Mouse (Mus musculus) MEL (cell line): ENCODE measurements at regions not wholly inside any gene's neighbourhood (a gene's known extent, or its start where the extent isn't known, plus 50 kb on each side); places are given as distances from the start of the nearest gene placed in this dataset.

Experiments
- DNase-seq: peaks from one replicate; pipeline ENCODE4 v3.0.0; 2011; ENCODE audit warnings: low read depth, low spot score
- H3K27ac ChIP-seq: 2 replicates; pipeline ENCODE4 v1.5.1; 2012; ENCODE audit warnings: low read depth, mild to moderate bottlenecking, control low read depth, low read length, moderate library complexity; ENCODE audit not compliant: control insufficient read depth
- H3K27me3 ChIP-seq, 2 experiments: fragments of 150-350 bp in 1 of 2; sonication (generic) in 1 of 2; 2 replicates each; pipeline ENCODE4 v1.6.1; 2012; ENCODE audit warnings: low read length in 2 of 2, mild to moderate bottlenecking in 2 of 2, improper control_type of control experiment in 1 of 2, moderate library complexity in 1 of 2; ENCODE audit not compliant: insufficient read depth in 2 of 2, control insufficient read depth in 1 of 2
- H3K36me3 ChIP-seq, 2 experiments: 2 replicates each; pipeline ENCODE4 v1.6.1; 2012 to 2014; ENCODE audit warnings: low read length in 2 of 2, improper control_type of control experiment in 1 of 2, inconsistent platforms in 1 of 2, mild to moderate bottlenecking in 1 of 2; ENCODE audit not compliant: insufficient read depth in 2 of 2, control insufficient read depth in 1 of 2
- H3K4me1 ChIP-seq, 2 experiments: fragments of 150-350 bp in 1 of 2; sonication (generic) in 1 of 2; 2 replicates each; pipeline ENCODE4 v1.6.1; 2012; ENCODE audit warnings: low read length in 2 of 2, improper control_type of control experiment in 1 of 2, mild to moderate bottlenecking in 1 of 2; ENCODE audit not compliant: insufficient read depth in 2 of 2, control insufficient read depth in 1 of 2
- H3K4me3 ChIP-seq, 2 experiments: fragments of 150-350 bp in 1 of 2; sonication (generic) in 1 of 2; 2 replicates each; pipeline ENCODE4 v1.5.1; 2012; ENCODE audit warnings: low read depth in 2 of 2, low read length in 2 of 2, mild to moderate bottlenecking in 2 of 2, moderate library complexity in 2 of 2, control low read depth in 1 of 2, improper control_type of control experiment in 1 of 2; ENCODE audit not compliant: control insufficient read depth in 1 of 2, insufficient read depth in 1 of 2
- H3K79me2 ChIP-seq: 2 replicates; pipeline ENCODE4 v1.6.1; 2012; ENCODE audit warnings: mild to moderate bottlenecking, low read length, moderate library complexity; ENCODE audit not compliant: control insufficient read depth, poor library complexity, insufficient read depth
- H3K9ac ChIP-seq: 2 replicates; pipeline ENCODE4 v1.6.1; 2012; ENCODE audit warnings: low read depth, mild to moderate bottlenecking, control low read depth, low read length, moderate library complexity; ENCODE audit not compliant: control insufficient read depth, poor library complexity, severe bottlenecking
- H3K9me3 ChIP-seq: fragments of 150-350 bp; sonication (generic); replicated peaks from 2 replicates; pipeline ENCODE4 v1.6.1; 2012; ENCODE audit warnings: mild to moderate bottlenecking, low read length, improper control_type of control experiment, moderate library complexity; ENCODE audit not compliant: insufficient read depth
- BHLHE40 ChIP-seq: IDR thresholded peaks from 2 replicates; pipeline ENCODE4 v1.6.1; 2012; ENCODE audit warnings: low read depth, mild to moderate bottlenecking, inconsistent platforms, low read length, improper control_type of control experiment, borderline replicate concordance
- CHD1 ChIP-seq: IDR thresholded peaks from 2 replicates; pipeline ENCODE4 v1.6.1; 2012; ENCODE audit warnings: low read depth, mild to moderate bottlenecking, inconsistent platforms, low read length, improper control_type of control experiment
- CTCF ChIP-seq, 3 experiments: IDR thresholded peaks in 2 of 3; conservative IDR thresholded peaks in 1 of 3; 2 replicates each; pipeline ENCODE4 v1.5.1; 2011 to 2012; ENCODE audit warnings: low read length in 3 of 3, low read depth in 2 of 3, mild to moderate bottlenecking in 2 of 3, improper control_type of control experiment in 1 of 3, inconsistent platforms in 1 of 3, mixed read lengths in 1 of 3, moderate library complexity in 1 of 3; ENCODE audit not compliant: control insufficient read depth in 1 of 3, insufficient read depth in 1 of 3, poor library complexity in 1 of 3, severe bottlenecking in 1 of 3
- E2F4 ChIP-seq: IDR thresholded peaks from 2 replicates; pipeline ENCODE4 v1.6.1; 2011; ENCODE audit warnings: low read depth, low read length, improper control_type of control experiment, borderline replicate concordance
- ETS1 ChIP-seq: IDR thresholded peaks from 2 replicates; pipeline ENCODE4 v1.6.1; 2012; ENCODE audit warnings: low read depth, mild to moderate bottlenecking, inconsistent platforms, low read length, improper control_type of control experiment, moderate library complexity
- GABPA ChIP-seq: IDR thresholded peaks from 2 replicates; pipeline ENCODE4 v1.6.1; 2012; ENCODE audit warnings: low read depth, mild to moderate bottlenecking, inconsistent platforms, low read length, improper control_type of control experiment, moderate library complexity
- JUND ChIP-seq: IDR thresholded peaks from 2 replicates; pipeline ENCODE4 v1.6.1; 2011; ENCODE audit warnings: low read depth, mild to moderate bottlenecking, improper control_type of control experiment, low read length
- MAX ChIP-seq: IDR thresholded peaks from 2 replicates; pipeline ENCODE4 v1.6.1; 2011; ENCODE audit warnings: low read length, improper control_type of control experiment
- NELFE ChIP-seq: IDR thresholded peaks from 2 replicates; pipeline ENCODE4 v1.6.1; 2011; ENCODE audit warnings: low read depth, low read length, improper control_type of control experiment
- POLR2A ChIP-seq, 2 experiments: IDR thresholded peaks; 2 replicates each; pipeline ENCODE4 v1.6.1; 2011 to 2012; ENCODE audit warnings: low read length in 2 of 2, mild to moderate bottlenecking in 2 of 2, control low read depth in 1 of 2, improper control_type of control experiment in 1 of 2, low read depth in 1 of 2, moderate library complexity in 1 of 2; ENCODE audit not compliant: control insufficient read depth in 1 of 2, insufficient read depth in 1 of 2, poor library complexity in 1 of 2
- RAD21 ChIP-seq: IDR thresholded peaks from 2 replicates; pipeline ENCODE4 v1.6.1; 2011; ENCODE audit warnings: mild to moderate bottlenecking, low read depth, low read length, improper control_type of control experiment
- SMC3 ChIP-seq: IDR thresholded peaks from 2 replicates; pipeline ENCODE4 v1.6.1; 2011; ENCODE audit warnings: low read depth, low read length, improper control_type of control experiment
- UBTF ChIP-seq: IDR thresholded peaks from 2 replicates; pipeline ENCODE4 v1.6.1; 2012; ENCODE audit warnings: low read depth, mild to moderate bottlenecking, inconsistent platforms, low read length, improper control_type of control experiment, moderate library complexity, borderline replicate concordance; ENCODE audit not compliant: insufficient read depth
- USF2 ChIP-seq, 2 experiments: IDR thresholded peaks; 2 replicates each; pipeline ENCODE4 v1.6.1; 2011 to 2012; ENCODE audit warnings: improper control_type of control experiment in 2 of 2, low read length in 2 of 2, borderline replicate concordance in 1 of 2, inconsistent platforms in 1 of 2, low read depth in 1 of 2, mild to moderate bottlenecking in 1 of 2; ENCODE audit not compliant: insufficient read depth in 1 of 2
- ZC3H11A ChIP-seq: IDR thresholded peaks from 2 replicates; pipeline ENCODE4 v1.6.1; 2012; ENCODE audit warnings: low read depth, mild to moderate bottlenecking, inconsistent platforms, low read length, improper control_type of control experiment
- ZKSCAN1 ChIP-seq: IDR thresholded peaks from 2 replicates; pipeline ENCODE4 v1.6.1; 2012; ENCODE audit warnings: low read depth, mild to moderate bottlenecking, inconsistent platforms, low read length, improper control_type of control experiment, moderate library complexity
- ZMIZ1 ChIP-seq: IDR thresholded peaks from 2 replicates; pipeline ENCODE4 v1.6.1; 2012; ENCODE audit warnings: low read depth, mild to moderate bottlenecking, inconsistent platforms, low read length, improper control_type of control experiment, moderate library complexity
- ZNF384 ChIP-seq: IDR thresholded peaks from 2 replicates; pipeline ENCODE4 v1.6.1; 2012; ENCODE audit warnings: low read depth, mild to moderate bottlenecking, inconsistent platforms, low read length, improper control_type of control experiment

DNA sequence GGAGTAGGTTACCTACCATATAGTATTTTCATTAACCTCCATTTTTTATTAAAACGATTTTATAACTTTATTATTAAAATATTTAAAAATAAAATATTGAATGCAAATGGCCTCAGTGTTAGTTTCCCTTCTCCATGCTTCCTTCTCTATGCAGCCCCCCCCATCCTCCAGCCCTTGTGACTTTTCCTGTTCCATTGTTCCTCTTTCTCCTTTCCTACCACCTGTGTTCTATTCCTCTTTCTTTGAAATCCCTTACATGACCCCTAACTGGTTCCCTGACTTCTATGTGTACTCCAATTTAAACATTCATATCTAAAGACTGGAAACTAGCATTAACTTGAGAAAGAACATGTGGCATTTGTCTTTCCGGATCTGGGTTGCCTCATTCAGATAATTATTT lies 101.8 kb upstream of the Dkk2 start:
- no peak for DNase-seq
- Histone ChIP-seq H3K4me3 (no peak overlapping the region), H3K4me1 (no peaks in the 10 kb centered on the region), H3K27me3 (no peaks in the 10 kb centered on the region), H3K36me3 (no peaks in the 10 kb centered on the region), H3K9me3 (no peaks in the 10 kb centered on the region), H3K79me2 (no peaks in the 10 kb centered on the region), H3K27ac (no peak overlapping the region), H3K9ac (no peak overlapping the region)
- TF ChIP-seq UBTF, result no peak
- TF ChIP-seq ZNF384, result no peak
- TF ChIP-seq SMC3, result no peak
- TF ChIP-seq BHLHE40, result no peak
- TF ChIP-seq NELFE, result no peak
- no peak for TF ChIP-seq USF2 (IDR thresholded peaks at IDR 0.05; ENCODE audit: borderline replicate concordance in 1 of 2, insufficient read depth in 1 of 2, low read depth in 1 of 2, low read length in 2 of 2)
- TF ChIP-seq GABPA, result no peak

- Histone ChIP-seq H3K9me3 (no peaks in the 10 kb centered on the region), H3K79me2 (no peaks in the 10 kb centered on the region), H3K36me3 (no peaks in the 10 kb centered on the region), H3K27me3 (no peaks in the 10 kb centered on the region), H3K4me3 (no peak overlapping the region), H3K9ac (no peak overlapping the region), H3K27ac (no peak overlapping the region), H3K4me1 (no peaks in the 10 kb centered on the region)
- no peak for DNase-seq
- TF ChIP-seq SMC3, result no peak
- TF ChIP-seq ZKSCAN1, result no peak
- no peak for TF ChIP-seq ZC3H11A
- no peak for TF ChIP-seq CHD1
These were observed 86.1 kb upstream of the Dkk2 start for GRCm38 (mm10) chr3:131998838-131999613.

DNA sequence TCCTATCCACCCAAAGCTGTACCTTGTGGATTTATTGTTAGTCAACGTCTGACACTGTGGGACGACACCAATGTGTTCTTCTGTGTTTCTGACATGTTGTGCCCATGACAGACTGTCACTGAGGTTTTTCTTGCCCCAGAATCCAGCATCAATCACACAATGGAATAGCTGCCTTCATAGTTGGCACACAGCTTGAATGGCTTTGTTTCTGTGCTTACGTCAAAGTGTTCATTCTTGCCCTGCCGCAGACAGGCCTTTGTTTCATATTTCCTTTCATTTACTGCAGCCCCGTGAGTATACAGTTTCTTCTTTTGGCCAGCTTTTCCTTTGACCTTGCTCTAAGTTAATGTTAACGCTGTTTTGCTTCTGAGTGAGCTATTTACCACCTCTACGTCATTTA lies 78.9 kb upstream of the Dkk2 start:
- no peak for DNase-seq
- H3K36me3 ChIP-seq, result no peaks in the 10 kb centered on the region
- H3K27ac ChIP-seq, result no peak overlapping the region
- no peak overlapping the region for H3K9ac ChIP-seq
- H3K27me3 ChIP-seq, result no peaks in the 10 kb centered on the region
- H3K4me1 ChIP-seq, result no peaks in the 10 kb centered on the region
- H3K79me2 ChIP-seq, result no peaks in the 10 kb centered on the region
- H3K9me3 ChIP-seq, result no peaks in the 10 kb centered on the region
- TF ChIP-seq ZC3H11A, result no peak
- no peak for TF ChIP-seq CTCF (IDR thresholded peaks at IDR 0.05 in 2 of 3, conservative IDR thresholded peaks at IDR 0.05 in 1 of 3; ENCODE audit: control insufficient read depth in 1 of 3, insufficient read depth in 1 of 3, low read depth in 2 of 3, low read length in 3 of 3, poor library complexity in 1 of 3, severe bottlenecking in 1 of 3)
- no peak for TF ChIP-seq ETS1
- no peak for TF ChIP-seq MAX
- no peak for TF ChIP-seq RAD21
- no peak for TF ChIP-seq SMC3
- TF ChIP-seq JUND, result no peak
- TF ChIP-seq POLR2A (IDR thresholded peaks at IDR 0.05; ENCODE audit: control insufficient read depth in 1 of 2, insufficient read depth in 1 of 2, low read depth in 1 of 2, low read length in 2 of 2, poor library complexity in 1 of 2), result no peak
- no peak for TF ChIP-seq NELFE
- no peak for TF ChIP-seq E2F4
- no peak for TF ChIP-seq ZMIZ1
- no peak for TF ChIP-seq USF2 (IDR thresholded peaks at IDR 0.05; ENCODE audit: borderline replicate concordance in 1 of 2, insufficient read depth in 1 of 2, low read depth in 1 of 2, low read length in 2 of 2)
- no peak overlapping the region for H3K4me3 ChIP-seq
